Mouse (Mus musculus): ENCODE data around the gene Nrn1l.
A peak's percentile ranks its signal among the peaks of the same experiment; 100 is the strongest.

Nrn1l gene

GRCm38 (mm10) chr8:105893339-105893738, at the start of gene Nrn1l:
Gene Nrn1l (plus strand): TSS chr8:105893567.
- peak; percentile 25 to 66 for DNase-seq (ENCODE audit: low spot score in 2 of 2)

DNA sequence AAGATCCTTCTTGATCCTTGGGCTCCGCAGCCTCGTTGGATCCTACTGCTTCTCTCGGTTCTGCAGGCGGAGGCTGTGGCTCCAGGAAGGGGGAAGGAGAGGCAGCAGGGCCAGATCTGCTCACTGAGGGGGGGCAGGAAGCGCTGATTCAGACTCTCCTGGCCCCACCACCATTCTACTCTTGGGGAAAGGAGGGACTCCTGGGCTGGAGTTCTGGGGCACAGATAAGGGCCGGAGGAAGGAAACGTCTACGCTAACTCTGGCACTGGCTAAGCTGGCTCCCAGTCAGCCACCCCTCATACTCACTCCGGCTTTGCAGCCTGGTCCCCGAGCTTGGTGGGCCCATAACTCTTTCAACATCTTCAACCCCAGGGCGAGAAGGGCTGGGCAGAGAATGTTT, 46.7 kb upstream of the Nrn1l start:
- DNase-seq (ENCODE audit: low spot score in 2 of 2): no peak

GRCm38 (mm10) chr8:105850014-105850413, 43.4 kb upstream of the Nrn1l start:
- DNase-seq (ENCODE audit: low spot score in 2 of 2): no peak

DNA sequence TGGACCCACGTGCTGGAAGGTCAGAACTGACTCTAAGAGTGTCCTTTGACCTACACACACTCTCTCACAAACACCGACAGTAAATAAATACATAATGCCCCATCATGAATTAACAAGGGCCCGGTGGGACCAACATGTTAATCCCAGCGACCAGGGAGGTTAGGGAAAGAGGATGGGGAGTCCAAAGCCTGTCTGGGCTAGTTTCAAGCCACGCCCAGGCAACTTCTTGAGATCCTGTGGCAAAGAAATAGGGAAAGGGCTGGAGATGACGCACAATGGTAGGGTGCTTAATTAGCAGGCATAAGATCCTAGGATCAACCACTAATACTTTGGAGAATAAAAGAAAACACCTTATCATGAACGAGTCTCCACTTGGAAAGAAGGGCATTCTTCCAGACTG, 42.8 kb upstream of the Nrn1l start:
- DNase-seq (ENCODE audit: low spot score in 2 of 2): no peak

GRCm38 (mm10) chr8:105851651-105852143, 41.7 kb upstream of the Nrn1l start:
- peak; percentile 83 to 89 for DNase-seq (ENCODE audit: low spot score in 2 of 2)

GRCm38 (mm10) chr8:105852146-105852729, 41.1 kb upstream of the Nrn1l start:
- DNase-seq (ENCODE audit: low spot score in 2 of 2): no peak

- DNase-seq (ENCODE audit: low spot score in 2 of 2): no peak
Measured at GRCm38 (mm10) chr8:105853178-105853577, 40.2 kb upstream of the Nrn1l start, which contains the start of gene Cenpt. Gene Cenpt (minus strand): TSS chr8:105853278.

- DNase-seq (ENCODE audit: low spot score in 2 of 2): no peak
Measured at GRCm38 (mm10) chr8:105854303-105854702, 39.1 kb upstream of the Nrn1l start.

GRCm38 (mm10) chr8:105854715-105855216, 38.6 kb upstream of the Nrn1l start, which contains the start of gene Thap11:
Gene Thap11 (plus strand): TSS chr8:105855132.
- DNase-seq (ENCODE audit: low spot score in 2 of 2): peak; percentile 89 to 91

DNA sequence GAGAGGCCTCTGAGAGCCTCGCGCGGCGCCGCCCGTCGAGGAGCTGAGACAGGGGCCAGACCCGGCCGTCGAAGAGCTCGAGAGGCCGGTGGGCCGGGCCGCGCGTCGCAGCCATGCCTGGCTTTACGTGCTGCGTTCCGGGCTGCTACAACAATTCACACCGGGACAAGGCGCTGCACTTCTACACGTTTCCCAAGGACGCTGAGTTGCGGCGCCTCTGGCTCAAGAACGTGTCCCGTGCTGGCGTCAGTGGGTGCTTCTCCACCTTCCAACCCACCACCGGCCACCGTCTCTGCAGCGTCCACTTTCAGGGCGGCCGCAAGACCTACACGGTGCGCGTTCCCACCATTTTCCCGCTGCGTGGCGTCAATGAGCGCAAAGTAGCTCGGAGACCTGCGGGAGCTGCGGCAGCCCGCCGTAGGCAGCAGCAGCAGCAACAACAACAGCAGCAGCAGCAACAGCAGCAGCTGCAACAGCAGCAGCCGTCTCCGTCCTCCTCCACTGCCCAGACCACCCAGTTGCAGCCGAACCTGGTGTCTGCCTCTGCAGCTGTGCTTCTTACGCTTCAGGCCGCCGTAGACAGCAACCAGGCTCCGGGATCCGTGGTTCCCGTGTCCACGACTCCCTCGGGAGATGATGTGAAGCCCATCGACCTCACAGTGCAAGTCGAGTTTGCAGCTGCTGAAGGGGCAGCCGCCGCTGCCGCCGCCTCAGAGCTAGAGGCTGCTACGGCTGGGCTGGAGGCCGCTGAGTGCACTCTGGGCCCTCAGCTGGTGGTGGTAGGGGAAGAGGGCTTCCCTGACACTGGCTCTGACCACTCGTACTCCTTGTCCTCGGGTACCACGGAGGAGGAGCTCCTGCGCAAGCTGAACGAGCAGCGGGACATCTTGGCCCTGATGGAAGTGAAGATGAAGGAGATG, 37.9 kb upstream of the Nrn1l start:
- peak; percentile 32 to 43 for DNase-seq (ENCODE audit: low spot score in 2 of 2)

- DNase-seq (ENCODE audit: low spot score in 2 of 2): no peak
Measured at GRCm38 (mm10) chr8:105856168-105856835, 37.1 kb upstream of the Nrn1l start.

DNA sequence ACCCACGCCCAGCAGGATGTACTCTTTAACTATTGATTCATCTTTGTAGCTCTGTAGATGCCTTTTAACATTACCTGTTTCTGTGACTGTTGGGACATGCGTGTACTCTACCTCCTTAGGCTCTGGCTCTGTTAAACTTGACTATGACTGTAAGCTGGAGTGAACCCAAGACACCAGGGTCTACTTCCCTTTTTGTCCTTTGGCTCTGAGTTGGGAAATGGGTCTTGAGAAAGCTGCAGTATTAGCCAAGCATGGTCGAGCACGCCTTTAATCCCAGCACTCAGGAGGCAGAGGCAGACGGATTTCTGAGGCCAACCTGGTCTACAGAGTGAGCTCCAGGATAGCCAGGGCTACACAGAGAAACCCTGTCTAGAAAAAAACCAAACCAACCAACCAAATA, 34.9 kb upstream of the Nrn1l start:
- DNase-seq (ENCODE audit: low spot score in 2 of 2): no peak

- no peak for DNase-seq (ENCODE audit: low spot score in 2 of 2)
Measured at GRCm38 (mm10) chr8:105859314-105859713, 34.1 kb upstream of the Nrn1l start.

DNA sequence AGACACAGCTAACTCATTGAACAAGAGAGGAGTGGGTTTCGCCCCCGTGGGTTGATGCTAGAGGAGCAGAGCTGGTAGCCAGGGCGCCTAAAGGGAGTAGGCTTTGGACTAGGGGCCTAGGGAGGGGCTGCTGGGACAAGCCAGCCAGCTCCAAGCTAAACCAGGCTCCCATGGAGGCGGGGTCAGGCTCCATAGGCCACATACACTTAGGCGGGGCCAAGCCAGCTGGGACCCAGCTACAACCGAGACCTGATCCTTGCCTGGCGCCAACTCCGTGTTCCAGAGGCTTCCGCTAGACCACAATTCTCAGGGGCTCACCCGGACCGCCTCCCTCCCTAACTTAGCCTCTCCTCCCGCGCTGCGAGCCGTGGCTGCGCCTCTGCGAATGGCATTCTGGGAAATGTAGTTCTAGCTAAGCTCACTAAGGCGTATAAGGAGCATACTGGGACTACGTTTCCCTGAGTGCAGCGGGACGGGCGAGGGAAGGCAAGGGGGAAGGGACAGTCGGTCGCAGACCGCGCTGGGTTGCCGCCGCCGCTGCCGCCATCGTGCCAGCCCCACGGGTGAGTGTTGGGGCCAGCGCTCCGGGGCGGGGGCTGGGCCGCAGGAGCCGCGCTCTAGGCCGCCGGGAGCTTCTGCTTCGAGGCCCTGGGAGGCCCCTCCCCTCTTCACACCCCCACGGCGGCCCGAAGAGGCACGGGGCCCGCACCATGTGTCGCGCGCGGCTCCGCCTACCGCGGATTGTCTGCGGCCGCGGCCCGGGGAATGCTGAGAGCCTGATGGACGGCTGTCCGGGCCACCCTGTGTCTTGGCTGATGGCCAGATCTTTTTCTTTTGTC, 33.0 kb upstream of the Nrn1l start, which contains the start of gene Nutf2:
Nutf2 (plus strand) TSS at position 438 of the 839 bp plus-strand sequence.
- DNase-seq (ENCODE audit: low spot score in 2 of 2): peak; percentile 89 to 96

GRCm38 (mm10) chr8:105861951-105862350, 31.4 kb upstream of the Nrn1l start:
- no peak for DNase-seq (ENCODE audit: low spot score in 2 of 2)

- no peak for DNase-seq (ENCODE audit: low spot score in 2 of 2)
Measured at GRCm38 (mm10) chr8:105866364-105867029, 26.9 kb upstream of the Nrn1l start.

DNA sequence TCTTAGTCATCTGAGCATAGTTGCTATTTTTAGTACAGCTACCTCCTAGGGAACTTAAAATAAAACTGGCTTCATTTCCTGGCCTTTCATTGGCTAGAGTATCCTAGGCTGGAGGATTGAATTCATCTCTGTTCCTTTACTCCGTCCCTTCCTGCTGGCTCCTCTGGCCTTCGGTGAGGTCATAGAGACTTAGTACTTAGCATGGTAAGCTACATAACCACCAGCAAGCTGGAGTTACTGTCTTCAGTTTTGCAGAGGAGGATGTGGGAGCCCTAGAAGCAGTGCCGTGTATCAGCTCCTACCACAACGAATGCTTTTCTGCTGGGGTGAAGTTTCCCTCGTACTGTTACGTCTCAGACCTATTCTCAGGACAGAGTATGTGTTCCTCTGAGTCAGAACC, 19.1 kb upstream of the Nrn1l start:
- no peak for DNase-seq (ENCODE audit: low spot score in 2 of 2)

- DNase-seq (ENCODE audit: low spot score in 2 of 2): peak; percentile 84
Measured at GRCm38 (mm10) chr8:105880754-105881520, 12.4 kb upstream of the Nrn1l start, which contains the start of gene Edc4. Gene Edc4 (plus strand): TSS chr8:105880881.

DNA sequence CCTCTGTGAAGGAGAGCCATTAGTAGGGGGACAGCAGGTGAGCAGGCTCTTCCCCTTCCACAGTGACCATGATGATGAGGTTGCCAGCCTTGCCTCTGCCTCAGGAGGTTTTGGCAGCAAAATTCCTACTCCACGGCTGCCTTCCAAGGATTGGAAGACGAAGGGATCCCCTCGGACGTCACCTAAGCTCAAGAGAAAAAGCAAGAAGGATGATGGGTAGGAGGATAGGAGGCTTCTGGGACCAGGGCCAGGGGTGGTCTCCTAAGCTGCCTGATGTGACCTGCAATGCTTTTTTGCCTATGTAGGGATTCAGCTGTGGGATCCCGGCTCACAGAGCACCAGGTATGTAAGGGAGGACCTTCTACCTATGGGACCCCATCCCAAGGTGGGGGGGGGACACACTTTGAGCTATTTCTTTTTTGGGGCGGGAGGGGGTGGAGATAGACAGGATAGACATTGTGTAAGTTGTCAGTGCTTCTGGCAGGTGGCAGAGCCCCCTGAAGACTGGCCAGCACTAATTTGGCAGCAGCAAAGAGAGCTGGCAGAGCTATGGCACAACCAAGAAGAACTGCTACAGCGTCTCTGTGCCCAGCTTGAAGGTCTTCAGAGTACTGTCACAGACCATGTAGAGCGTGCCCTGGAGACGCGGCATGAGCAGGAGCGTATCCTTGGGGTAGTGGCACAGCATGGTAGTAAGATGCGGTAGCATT, 3.5 kb upstream of the Nrn1l start:
- no peak for DNase-seq (ENCODE audit: low spot score in 2 of 2)

All from urinary bladder, postnatal 36 days (tissue).